Mouse (Mus musculus): ENCODE data around the gene St3gal2.

DNA sequence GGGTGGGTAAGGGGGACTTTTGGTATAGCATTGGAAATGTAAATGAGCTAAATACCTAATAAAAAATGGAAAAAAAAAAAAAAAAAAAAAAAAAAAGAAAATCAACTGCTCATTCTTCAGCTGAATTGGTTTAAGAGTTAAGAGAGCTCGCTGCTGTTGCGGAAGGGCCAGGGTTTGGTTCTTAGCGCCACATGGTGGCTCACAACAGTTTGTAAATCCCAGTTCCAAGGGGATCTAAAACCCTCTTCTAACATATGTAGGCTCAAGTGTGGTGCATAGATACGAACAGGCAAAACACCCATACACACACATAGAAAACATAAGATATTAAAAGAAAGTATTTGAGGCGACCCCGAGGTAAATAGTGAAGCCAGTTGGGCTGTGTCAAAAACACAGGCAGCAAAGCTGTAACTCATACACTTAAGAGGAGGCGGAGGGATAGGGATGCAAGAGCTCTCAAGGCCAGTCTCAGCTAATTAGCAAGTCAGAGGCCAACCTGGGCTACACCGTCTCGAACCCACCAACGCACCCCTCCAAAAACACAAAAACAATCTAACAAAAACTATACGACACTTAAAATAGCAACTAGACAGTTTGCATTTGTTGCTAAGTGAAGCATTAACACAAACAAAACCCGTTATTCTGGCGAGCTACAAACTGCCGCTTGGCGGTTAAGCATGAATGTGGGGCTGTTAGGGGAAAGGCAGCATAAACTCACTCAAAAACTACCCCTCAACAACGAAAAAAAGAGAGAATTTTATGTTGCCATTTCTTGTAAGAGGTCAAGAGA is 77.1 kb downstream of the St3gal2 start:
- TF ChIP-seq POLR2A (IDR thresholded peaks at IDR 0.05; ENCODE audit: low read depth, low read length) (no peak), MAZ (IDR thresholded peaks at IDR 0.05; ENCODE audit: low read depth, low read length) (no peak), E2F4 (IDR thresholded peaks at IDR 0.05; ENCODE audit: insufficient replicate concordance, low read depth, low read length) (no peak), CTCF (conservative IDR thresholded peaks at IDR 0.05 in 1 of 2, IDR thresholded peaks at IDR 0.05 in 1 of 2; ENCODE audit: low read depth in 2 of 2, low read length in 2 of 2) (no peak), NELFE (IDR thresholded peaks at IDR 0.05; ENCODE audit: low read depth, low read length) (no peak), POLR2AphosphoS2 (IDR thresholded peaks at IDR 0.05; ENCODE audit: low read depth, low read length) (no peak), MAFK (IDR thresholded peaks at IDR 0.05; ENCODE audit: insufficient replicate concordance, low read length) (no peak), MYC (IDR thresholded peaks at IDR 0.05; ENCODE audit: low read depth, low read length) (no peak), EP300 (IDR thresholded peaks at IDR 0.05; ENCODE audit: low read length) (no peak)
